Mouse (Mus musculus): Measurements from ENCODE around the gene Mrps18b.
"Not testable (repeated sequence)": the region's sequence is repeated elsewhere in the genome, so short reads cannot be mapped to it uniquely, and the experiment has no call there.

The Mrps18b gene

DNA sequence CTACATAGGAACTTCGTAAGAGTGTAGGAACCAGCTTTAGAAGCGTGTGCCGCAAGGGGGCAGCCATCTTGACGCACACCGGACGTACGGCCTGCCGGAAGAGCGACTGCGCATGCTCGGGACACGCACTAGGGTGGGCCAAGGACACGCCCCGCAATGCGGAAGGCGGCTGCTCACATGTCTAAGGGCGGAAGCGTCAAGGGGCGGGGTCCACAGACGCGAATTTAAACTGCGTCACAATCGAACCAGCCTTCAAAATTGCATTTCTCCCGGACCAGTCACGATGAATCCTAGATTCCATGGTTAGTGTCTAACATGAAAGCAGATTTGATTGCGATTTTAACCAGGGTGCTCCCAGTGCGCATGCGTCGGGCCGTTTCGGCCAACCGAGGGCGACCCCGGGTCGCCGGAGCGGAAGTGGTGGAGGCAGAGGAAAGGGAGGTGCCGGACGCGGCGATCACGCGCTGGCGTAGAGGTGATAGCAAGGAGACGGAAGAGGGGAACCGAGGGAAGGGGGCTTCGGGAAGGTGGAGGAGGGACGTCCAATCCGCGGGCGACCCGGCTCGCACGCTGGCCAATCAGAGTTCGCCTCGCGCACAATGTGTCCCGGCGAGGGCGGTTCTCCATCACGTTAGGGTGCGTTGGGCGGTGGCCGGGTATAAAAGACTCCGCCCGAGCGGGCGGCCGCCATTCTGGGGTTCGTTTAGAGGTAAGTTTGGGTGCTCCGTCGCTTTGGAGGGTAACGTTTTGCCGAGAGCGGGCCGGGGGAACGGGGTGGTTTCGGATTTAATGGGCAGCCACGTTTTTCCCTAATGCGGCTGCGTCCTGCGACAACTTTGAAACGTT lies at the start of gene Mrps18b, which contains the start of gene Ppp1r10:
Mrps18b (minus strand) TSS at position 93 of the 846 bp plus-strand sequence.
Ppp1r10 (plus strand) TSS at position 138 of the 846 bp plus-strand sequence.
- peak; percentile 96 for DNase-seq (ENCODE audit: extremely low read depth, low read depth)

DNA sequence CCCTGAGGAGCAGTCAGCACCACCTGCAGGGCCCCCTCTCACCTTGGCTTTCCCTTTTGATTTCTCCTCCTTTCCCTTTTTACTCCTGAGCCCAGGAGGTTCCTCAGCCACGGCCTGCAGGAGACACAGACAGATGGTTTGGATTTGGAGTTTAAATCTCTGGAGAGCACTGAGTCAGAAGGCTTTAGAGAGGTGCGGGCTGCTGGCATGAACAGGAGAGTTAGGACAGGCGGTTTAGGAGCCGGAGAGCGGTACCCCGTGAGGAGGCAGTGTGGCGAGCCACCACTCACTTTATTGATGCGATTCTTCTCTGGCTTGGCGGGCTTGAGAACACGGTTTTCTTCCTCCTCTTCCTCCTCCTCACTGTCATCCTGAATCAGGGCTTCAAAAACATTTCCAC lies 47.1 kb upstream of the Mrps18b start:
- no peak for DNase-seq (ENCODE audit: extremely low read depth, low read depth)

DNA sequence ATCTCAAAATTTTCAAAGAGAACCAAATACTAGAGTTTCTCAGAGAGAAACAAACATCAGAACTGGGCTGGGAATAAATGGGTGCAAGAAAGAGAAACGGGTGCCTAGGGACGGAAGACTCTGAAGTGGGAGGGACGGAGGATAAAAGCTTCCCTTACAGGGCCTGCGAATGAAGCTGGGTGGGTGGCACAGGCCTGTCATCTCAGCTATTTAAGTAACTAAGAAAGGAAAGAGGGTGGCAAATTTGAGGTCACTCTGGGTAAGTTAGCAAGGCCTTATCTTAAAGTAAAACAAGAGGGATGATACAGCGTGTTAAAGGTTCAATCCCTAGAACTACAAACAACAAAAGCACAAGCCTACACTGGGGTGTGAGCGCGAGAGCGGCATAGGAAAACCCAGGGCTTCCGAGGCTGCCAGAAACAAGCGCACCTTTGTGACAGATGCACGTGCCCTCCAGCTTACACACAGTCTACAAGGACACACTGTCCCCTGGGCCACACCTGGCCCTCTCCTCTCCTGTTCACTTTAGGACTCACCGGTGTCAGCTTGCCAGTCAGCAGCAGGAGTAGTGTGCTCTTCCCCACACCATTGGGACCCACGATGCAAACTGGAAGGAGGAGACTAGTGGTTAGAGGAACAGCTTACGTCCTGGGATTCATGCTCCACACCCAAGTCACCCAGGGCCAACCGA lies 42.5 kb upstream of the Mrps18b start:
- DNase-seq (ENCODE audit: extremely low read depth, low read depth), result no peak

DNA sequence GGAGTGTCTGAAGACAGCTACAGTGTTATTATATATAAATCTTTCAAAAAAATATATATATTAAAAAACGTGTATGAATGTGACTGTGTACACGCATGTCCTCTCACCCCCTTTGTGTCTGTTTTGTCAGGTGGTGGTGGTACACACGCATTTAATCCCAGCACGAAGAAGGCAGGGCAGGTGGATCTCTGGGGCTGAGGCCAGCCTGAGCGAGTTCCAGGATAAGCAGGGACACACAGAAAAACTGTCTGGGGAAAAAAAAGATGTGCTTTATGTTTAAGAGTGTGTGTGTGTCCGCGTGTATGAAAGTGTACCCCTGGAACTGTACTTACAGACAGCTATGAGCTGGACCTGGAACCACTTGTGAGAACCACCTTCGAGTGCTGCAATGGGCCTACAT lies 38.5 kb upstream of the Mrps18b start:
- DNase-seq (ENCODE audit: extremely low read depth, low read depth), result no peak

DNA sequence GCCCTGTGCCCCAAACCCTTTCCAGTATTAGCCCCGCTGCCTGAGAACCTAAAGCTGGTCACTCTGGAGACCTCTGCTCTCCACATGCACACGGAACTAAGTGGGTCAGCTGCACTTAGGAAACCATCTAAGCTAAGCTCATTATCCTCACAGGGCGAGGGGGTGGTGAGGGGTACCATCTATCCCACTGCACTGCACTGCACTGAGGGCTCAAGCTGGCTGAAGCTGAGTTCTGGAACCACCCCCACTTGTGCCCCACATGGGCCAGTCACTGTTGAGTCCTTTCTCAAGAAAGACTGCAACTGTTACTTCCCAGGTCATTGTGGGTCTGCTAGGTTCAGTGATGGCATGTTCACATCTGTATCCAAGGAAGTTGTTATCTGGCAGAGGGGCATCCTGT lies 36.4 kb upstream of the Mrps18b start:
- not testable (repeated sequence) for DNase-seq (ENCODE audit: extremely low read depth, low read depth)

DNA sequence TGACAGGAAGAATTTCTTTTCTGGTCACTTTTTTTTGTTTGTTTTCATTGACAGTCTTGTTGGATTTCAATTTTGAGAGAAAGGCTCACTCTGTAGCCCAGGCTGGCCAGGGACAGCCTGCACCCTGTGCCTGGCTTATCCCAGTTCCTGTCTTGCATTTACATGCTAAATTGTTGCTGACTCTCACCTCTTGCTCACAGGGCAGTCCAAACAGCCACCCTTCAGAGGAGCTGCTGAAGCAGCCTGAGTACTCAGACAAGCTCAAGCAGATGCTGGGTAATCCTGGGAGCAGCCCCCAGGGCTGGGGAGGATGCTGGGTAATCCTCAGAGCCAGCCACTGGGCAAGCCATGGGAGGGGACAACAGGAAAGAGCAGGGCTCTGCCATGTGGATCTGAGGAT lies 34.8 kb upstream of the Mrps18b start:
- not testable (repeated sequence) for DNase-seq (ENCODE audit: extremely low read depth, low read depth)

DNA sequence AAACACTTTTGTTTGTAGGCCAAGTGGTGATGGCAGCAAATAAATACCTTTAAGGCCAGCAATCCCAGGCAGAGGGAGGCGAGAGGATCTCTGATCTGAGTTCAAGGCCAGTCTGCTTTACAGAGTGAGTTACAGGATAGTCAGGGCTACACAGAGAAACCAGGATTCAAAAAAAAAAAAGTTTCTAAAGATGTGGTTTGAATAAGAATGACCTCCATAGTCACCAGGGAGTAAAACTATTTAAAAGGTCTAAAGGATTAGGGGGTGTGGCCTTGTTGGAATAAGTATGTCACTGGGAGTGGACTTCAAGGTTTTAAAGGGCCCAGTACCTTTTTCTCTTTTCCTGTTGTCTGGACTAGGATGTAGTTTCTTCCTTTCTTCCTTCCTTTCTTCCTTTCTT lies 23.8 kb upstream of the Mrps18b start:
- DNase-seq (ENCODE audit: extremely low read depth, low read depth), result no peak

DNA sequence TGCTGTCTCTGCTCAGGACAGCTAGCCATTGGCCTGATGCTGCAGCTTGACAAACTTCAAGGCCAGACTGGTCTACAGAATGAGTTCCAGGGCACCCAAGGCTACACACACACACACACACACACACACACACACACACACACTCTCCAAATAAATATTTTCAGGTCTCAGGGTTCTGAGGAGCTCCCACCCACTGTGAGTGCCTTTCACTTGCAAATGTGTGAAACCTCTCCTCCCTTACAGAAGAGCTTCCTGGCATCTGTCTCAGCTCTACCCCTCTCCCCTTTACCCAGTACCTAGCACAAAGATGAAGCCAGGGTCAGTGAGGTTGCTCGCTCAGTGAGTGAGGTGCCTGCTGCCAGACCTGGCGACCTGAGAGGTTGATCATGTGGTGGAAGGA lies 22.9 kb upstream of the Mrps18b start:
- DNase-seq (ENCODE audit: extremely low read depth, low read depth), result no peak

DNA sequence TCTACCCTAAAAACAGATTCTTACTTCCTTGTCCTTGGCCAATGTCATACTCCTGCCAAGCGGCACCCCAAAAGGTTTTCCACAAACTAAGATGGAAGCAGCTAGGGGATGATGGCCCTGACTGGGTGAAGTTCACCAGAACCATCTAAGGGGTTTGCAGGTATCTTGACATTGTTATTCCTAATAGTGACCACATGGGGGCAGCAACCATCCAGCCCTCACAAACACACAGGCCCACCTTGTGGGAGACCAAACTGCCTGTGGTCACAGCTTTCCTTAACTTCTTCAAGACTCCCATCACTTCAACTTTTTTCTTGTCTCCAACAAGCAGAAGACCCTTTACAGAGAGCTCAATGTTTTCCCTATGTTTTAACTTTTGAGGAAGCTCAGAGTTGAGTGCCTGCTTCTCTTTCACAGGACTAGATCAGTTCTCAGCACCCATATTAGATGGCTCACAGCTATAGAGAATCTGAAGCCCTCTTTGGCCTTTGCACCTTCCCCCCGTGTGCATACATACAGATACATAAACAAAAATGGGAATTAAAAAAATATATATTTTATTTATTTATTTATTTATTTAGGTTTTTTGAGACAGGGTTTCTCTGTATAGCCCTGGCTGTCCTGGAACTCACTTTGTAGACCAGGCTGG lies 21.6 kb upstream of the Mrps18b start:
- DNase-seq (ENCODE audit: extremely low read depth, low read depth), result peak; percentile 54

DNA sequence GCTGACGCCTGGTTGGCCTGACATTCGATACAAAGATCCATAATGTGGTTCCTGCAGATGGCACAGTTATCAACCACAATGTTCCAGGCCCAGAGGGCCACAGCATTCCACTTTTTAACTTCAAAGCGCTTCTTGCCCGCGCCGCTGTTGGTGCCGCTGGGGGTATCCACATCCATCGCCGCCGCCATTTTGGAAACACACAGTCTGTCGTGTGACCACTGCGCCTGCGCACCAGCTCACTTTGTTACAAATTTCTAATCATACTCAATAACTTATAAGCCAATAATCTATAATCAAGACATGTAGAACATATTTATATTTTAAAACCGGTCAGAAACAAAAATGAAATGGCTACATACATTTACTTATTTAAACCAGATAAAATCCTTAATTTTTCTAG lies 19.6 kb upstream of the Mrps18b start:
- not testable (repeated sequence) for DNase-seq (ENCODE audit: extremely low read depth, low read depth)

DNA sequence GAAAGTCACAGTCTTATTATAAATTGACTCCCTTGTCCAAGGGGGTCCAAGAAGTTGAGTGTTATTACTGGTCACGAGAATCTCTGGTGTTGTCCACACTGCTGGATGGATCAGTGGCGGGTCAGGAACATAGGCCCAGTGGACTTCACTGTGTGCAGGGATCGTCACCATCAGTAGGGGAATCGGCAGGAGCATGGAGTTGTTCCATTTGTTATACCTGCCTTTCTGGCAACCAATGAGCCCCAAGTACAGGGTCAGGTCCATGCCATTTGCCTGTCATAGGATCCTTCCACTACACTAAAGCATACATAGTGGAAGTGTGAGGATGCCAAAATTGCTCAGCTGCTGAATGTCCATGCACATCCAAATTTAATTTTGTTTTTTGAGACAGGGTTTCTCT lies 16.4 kb upstream of the Mrps18b start:
- no peak for DNase-seq (ENCODE audit: extremely low read depth, low read depth)

DNA sequence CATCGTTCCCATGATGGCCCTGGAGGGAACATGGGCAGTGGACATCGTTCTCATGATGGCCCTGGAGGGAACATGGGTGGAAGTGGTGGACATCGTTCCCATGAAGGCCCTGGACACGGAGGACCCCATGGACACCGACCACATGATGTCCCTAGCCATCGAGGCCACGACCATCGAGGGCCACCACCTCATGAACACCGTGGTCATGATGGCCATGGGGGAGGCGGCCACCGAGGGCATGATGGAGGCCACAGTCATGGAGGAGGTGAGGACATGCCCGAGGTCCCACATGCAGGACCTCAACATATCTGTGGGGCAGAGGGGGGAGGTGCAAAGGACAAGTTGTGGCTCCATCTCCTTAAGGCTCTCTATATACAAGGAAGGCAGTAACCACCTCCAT lies 14.4 kb upstream of the Mrps18b start:
- no peak for DNase-seq (ENCODE audit: extremely low read depth, low read depth)

DNA sequence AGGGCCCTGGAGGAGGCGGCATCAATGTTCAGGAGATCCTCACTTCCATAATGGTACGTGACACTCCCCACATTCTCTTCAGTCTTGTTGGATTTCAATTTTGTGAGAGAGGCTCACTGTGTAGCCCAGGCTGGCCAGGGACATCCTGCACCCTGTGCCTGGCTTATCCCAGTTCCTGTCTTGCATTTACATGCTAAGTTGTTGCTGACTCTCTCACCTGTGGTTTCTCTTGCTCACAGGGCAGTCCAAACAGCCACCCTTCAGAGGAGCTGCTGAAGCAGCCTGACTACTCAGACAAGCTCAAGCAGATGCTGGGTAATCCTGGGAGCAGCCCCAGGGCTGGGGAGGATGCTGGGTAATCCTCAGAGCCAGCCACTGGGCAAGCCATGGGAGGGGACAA lies 13.3 kb upstream of the Mrps18b start:
- DNase-seq (ENCODE audit: extremely low read depth, low read depth), result no peak

DNA sequence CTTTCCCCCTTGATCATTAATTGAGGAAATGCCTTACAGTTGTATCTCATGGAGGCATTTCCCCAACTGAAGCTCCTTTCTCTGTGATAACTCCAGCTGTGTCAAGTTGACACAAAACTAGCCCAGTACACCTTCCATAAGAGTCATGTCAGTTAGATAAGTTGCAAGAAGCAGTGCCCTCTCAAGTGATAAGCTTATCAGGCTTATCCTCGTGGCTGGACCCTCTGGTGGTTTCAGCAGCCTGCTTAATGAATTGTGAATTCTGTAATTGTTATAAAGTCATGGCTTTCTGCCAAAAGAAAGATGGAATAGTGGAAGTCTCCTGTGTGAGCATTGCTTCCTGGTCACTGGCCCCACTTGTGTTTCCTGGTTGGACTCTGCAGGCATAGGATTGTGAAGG lies 11.3 kb upstream of the Mrps18b start:
- peak; percentile 95 for DNase-seq (ENCODE audit: extremely low read depth, low read depth)

DNA sequence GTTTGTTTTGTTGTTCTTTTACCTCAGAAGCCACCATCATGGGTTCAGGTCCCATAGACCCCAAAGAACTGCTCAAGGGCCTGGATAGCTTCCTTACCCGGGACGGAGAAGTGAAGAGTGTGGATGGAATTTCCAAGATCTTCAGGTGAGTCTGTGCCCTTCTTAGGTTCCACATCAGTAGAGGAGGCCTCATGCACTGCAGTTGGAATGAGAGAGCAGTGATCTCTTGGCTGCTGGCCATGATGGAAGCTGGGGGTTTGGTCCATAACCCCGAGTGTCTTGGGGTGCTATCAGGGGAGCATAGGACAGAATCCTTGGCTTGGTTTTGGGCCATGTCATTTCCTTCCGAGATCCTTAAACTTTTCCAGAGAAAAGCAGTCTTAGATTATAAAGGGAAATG lies 7.1 kb upstream of the Mrps18b start:
- no peak for DNase-seq (ENCODE audit: extremely low read depth, low read depth)

DNA sequence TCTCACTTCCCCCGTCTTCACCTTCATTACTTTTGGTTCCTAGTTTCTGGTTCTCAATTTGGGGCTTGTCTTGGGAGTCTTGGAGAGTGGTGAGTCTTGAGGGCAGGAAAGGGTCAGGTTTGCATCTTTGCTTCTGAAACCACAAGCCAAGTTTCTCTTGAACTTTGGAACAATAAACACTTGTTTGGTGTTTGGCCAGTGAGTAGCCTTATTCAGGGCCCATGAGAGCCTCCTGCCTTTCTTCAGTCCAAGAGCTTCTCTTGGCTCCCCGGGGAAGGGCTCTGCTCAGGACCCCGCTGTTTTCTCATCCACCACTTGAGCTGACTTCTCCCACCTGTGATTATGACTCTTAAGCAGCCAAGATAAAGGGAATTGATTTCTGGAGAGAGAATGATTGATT lies 6.4 kb upstream of the Mrps18b start:
- no peak for DNase-seq (ENCODE audit: extremely low read depth, low read depth)

DNA sequence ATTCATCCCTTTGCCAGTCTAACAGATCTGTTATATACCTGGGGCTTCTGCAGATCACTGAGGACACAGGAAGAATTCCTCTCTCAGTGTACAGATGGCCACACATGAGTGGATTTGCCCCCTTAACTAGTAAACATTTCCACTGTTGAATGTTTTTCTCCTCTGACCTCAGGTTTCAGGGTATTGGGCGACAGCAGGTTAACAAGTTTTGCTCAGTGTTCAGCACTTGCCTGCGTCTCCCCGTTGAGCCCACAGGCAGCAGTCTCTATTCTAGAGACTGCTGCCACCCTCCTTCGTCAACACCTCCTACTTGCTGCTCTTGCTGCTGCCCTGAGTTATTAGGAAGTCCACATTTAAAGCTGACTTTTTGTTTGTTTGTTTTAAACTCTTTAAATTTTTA lies 5.5 kb upstream of the Mrps18b start:
- DNase-seq (ENCODE audit: extremely low read depth, low read depth), result no peak

DNA sequence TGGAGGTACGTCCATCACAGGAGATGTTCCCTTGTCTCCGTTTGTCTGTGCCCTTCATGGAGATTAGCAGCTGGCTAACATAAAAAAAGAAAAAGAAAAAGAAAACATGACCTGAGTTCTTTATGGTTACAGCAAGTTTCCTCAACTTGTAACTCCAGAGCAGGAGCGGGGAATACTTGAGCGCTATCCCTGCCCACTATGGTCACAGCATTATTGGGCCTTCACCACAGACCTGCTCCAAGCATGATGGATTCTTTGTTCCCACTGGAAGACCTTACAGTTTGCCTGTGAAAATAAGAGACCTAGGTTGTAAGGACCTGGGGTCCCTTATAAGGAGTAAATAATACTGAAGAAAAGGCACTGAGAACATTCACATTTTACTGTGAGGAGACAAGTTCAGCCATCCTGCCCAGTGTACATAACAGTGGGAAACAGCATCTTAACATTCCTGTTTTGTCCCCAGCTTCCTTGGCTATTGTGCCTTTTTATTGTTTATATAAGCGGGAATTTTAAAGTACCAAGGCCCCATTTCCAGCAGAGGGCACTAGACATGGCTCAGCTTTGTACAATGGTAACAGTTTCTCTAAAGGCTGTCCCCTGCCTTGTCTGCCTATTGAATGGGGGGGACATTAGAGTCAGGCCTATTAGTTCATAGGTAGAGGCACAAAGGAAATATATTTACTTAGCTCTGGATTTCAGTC lies 4.8 kb upstream of the Mrps18b start:
- DNase-seq (ENCODE audit: extremely low read depth, low read depth), result no peak

DNA sequence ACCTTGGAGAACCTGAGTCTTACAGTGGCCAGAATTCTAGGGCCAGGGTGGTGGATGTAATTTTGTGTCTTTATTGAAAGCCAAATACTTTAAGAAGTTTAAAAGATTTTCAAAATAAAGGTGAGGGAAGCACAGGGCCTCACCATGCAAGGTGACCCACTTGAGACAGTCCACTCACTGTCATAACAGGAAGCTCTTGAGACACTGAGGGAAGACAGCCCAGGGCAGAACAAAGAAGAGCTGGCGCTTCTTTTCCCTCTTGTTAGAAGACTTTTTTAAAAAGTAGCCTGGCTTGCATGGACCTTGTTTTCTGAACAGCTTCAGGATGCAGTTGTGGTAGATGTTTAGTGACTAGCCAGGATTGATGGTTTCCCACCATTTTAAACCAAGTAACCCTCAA lies 4.2 kb upstream of the Mrps18b start:
- no peak for DNase-seq (ENCODE audit: extremely low read depth, low read depth)

DNA sequence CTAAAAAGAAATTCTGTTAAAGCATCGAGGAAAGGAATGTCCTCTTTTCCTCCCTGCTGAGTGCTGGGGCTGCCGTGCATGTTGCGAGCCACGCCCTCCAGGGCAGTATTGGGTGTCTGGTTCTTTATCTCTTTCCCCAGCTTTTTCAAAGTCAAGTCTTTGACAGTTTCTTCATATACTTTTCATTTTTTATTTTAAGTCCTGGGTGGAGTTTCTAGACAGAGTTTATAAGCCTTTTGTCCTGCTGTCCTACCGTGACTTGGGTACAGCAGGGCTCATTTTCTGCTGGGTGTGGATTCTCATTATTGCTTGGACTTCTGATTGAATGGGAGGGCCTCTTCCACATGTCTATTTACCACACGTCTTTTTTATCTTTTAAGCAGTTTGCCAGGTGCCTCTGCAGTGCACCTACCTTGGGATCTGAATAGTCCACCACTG lies 3.7 kb upstream of the Mrps18b start:
- peak; percentile 81 for DNase-seq (ENCODE audit: extremely low read depth, low read depth)

DNA sequence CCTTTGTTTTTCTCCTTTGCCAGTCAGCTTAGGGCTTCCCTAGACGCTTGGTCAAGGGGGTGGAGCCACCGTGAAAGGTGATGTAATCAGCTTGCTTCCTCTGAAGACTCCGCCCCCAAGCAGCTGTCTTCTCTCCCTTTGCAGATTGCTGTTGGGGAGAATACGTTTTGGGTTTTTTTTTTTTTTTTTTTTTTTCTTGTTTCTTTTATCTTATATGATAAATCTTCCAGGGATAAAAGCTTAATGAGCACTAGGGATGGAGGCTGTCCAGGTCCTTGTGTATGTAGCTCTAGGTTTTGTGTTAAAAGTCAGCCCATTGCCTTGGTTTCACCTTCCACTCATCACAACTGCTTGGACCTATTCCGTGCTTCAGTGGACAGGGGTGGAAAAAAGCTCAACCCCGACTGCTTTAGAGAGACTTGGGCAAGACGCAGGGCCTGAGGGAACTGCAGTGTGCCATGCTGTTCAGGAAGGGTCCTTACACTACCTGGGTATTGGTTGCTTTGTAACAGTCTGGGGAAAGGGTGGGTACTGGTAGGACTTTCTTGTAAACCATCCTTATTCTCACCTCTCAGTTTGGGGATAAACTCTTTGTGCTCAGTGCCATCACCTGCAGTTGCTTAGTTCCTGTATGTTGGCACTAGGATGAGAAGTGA lies 3.0 kb upstream of the Mrps18b start:
- peak; percentile 92 for DNase-seq (ENCODE audit: extremely low read depth, low read depth)
